Mouse (Mus musculus) ES-E14 (cell line): ENCODE results near the gene Hsd3b2. TPM values are rescaled to one million over a fixed set of nuclear protein-coding genes. Genes with fewer than 3 reads are reported as not detected.
A peak's percentile ranks its signal among the peaks of the same experiment; 100 is the strongest.

Experiments used
- DNase-seq: peaks from one replicate; pipeline ENCODE4 v3.0.0-alpha.2; 2013; ENCODE audit warnings: low read depth, low spot score
- H3K27ac ChIP-seq: 2 replicates; pipeline ENCODE4 v1.5.1; 2012; ENCODE audit warnings: low read depth, mild to moderate bottlenecking, low read length, moderate library complexity, mixed read lengths; ENCODE audit not compliant: poor library complexity, insufficient read depth, severe bottlenecking
- H3K36me3 ChIP-seq: 2 replicates; pipeline ENCODE4 v1.6.1; 2012; ENCODE audit warnings: mild to moderate bottlenecking, low read length, moderate library complexity, mixed read lengths; ENCODE audit not compliant: control insufficient read depth, poor library complexity, insufficient read depth, severe bottlenecking
- H3K4me1 ChIP-seq, 2 experiments: fragments of 150-350 bp in 1 of 2; sonication (generic) in 1 of 2; 2 replicates each; pipeline ENCODE4 v1.6.1; 2012; ENCODE audit warnings: low read length in 2 of 2, mild to moderate bottlenecking in 1 of 2, mixed read lengths in 1 of 2; ENCODE audit not compliant: control insufficient read depth in 2 of 2, insufficient read depth in 2 of 2, poor library complexity in 1 of 2
- H3K4me3 ChIP-seq, 2 experiments: fragments of 150-350 bp in 1 of 2; sonication (generic) in 1 of 2; 2 replicates each; pipeline ENCODE4 v1.5.1; 2012; ENCODE audit warnings: low read length in 2 of 2, low read depth in 1 of 2, mild to moderate bottlenecking in 1 of 2, mixed read lengths in 1 of 2; ENCODE audit not compliant: insufficient read depth in 1 of 2, poor library complexity in 1 of 2, severe bottlenecking in 1 of 2
- H3K9ac ChIP-seq: 2 replicates; pipeline ENCODE4 v1.6.1; 2012; ENCODE audit warnings: low read depth, mild to moderate bottlenecking, low read length, mixed read lengths; ENCODE audit not compliant: poor library complexity, insufficient read depth, severe bottlenecking
- H3K9me3 ChIP-seq: fragments of 150-350 bp; sonication (generic); 2 replicates; pipeline ENCODE4 v1.6.1; 2012; ENCODE audit warnings: low read depth, mild to moderate bottlenecking, low read length; ENCODE audit not compliant: control insufficient read depth, insufficient read depth
- CHD2 ChIP-seq: IDR thresholded peaks from 2 replicates; pipeline ENCODE4 v1.6.1; 2014; ENCODE audit warnings: mild to moderate bottlenecking, low read depth, low read length, inconsistent platforms
- HCFC1 ChIP-seq: IDR thresholded peaks from 2 replicates; pipeline ENCODE4 v1.6.1; 2012; ENCODE audit warnings: low read length, inconsistent platforms, borderline replicate concordance; ENCODE audit not compliant: insufficient read depth
- MAFK ChIP-seq: IDR thresholded peaks from 2 replicates; pipeline ENCODE4 v1.6.1; 2014; ENCODE audit warnings: mild to moderate bottlenecking, low read depth, low read length, inconsistent platforms; ENCODE audit not compliant: insufficient read depth
- ZC3H11A ChIP-seq: IDR thresholded peaks from 2 replicates; pipeline ENCODE4 v1.6.1; 2012; ENCODE audit warnings: low read depth, mild to moderate bottlenecking, inconsistent platforms, low read length, borderline replicate concordance
- ZNF384 ChIP-seq: IDR thresholded peaks from 2 replicates; pipeline ENCODE4 v1.6.1; 2012; ENCODE audit warnings: low read depth, low read length, inconsistent platforms
- in situ Hi-C, 2 experiments: fragments of 600-800 bp; cut with MboI; formaldehyde crosslinking; loops; one replicate each; pipeline ENCODE4 v1.15.1; 2025; ENCODE audit warnings: low sequenced_read_pairs in 2 of 2, inconsistent platforms in 1 of 2; ENCODE audit not compliant: unreplicated experiment in 2 of 2
- total RNA-seq: library from RNA; depleted of rRNA; stranded (reverse); fragments of 300-350 nt; gene quantifications from 2 replicates; pipeline ENCODE4 v1.2.3, GENCODE M21; 2012

Gene Hsd3b2
- total RNA-seq, 1 experiment: 0.27 TPM

- H3K27ac ChIP-seq: peak overlapping the region; percentile 58
- H3K9me3 ChIP-seq: no peaks in the 10 kb centered on the region
- no peak overlapping the region for H3K4me3 ChIP-seq
- in situ Hi-C loops: no loop called here
- TF ChIP-seq ZC3H11A (no peak), MAFK (no peak), HCFC1 (no peak), ZNF384 (no peak), CHD2 (no peak)
- no peak overlapping the region for H3K9ac ChIP-seq
- no peaks in the 10 kb centered on the region for H3K36me3 ChIP-seq
- DNase-seq: peak; percentile 42
- H3K4me1 ChIP-seq: peaks cover 0 to 1% of the 10 kb centered on the region in 2 experiments; a peak in 1 of 4 replicates
These were observed 10.0 kb upstream of the Hsd3b2 start for GRCm38 (mm10) chr3:98734340-98734739.

- no peak for DNase-seq
- no peak overlapping the region for H3K4me3 ChIP-seq
- no peaks in the 10 kb centered on the region for H3K36me3 ChIP-seq
- no peak overlapping the region for H3K27ac ChIP-seq
- in situ Hi-C loops: no loop called here
- no peaks in the 10 kb centered on the region for H3K9me3 ChIP-seq
- H3K9ac ChIP-seq: no peak overlapping the region
- H3K4me1 ChIP-seq: peaks cover 0 to 1% of the 10 kb centered on the region in 2 experiments; a peak in 1 of 4 replicates
- TF ChIP-seq CHD2: no peak
- TF ChIP-seq HCFC1: no peak
- no peak for TF ChIP-seq MAFK
- no peak for TF ChIP-seq ZC3H11A
- no peak for TF ChIP-seq ZNF384
These were observed 9.4 kb upstream of the Hsd3b2 start for GRCm38 (mm10) chr3:98733724-98734123.

GRCm38 (mm10) chr3:98726281-98726680 is 1.9 kb upstream of the Hsd3b2 start:
- H3K27ac ChIP-seq: no peak overlapping the region
- no peaks in the 10 kb centered on the region for H3K4me1 ChIP-seq
- H3K9me3 ChIP-seq: no peaks in the 10 kb centered on the region
- in situ Hi-C loops: no loop called here
- H3K9ac ChIP-seq: no peak overlapping the region
- no peak for DNase-seq
- TF ChIP-seq ZC3H11A: no peak
- no peak for TF ChIP-seq CHD2
- H3K4me3 ChIP-seq: no peak overlapping the region
- no peaks in the 10 kb centered on the region for H3K36me3 ChIP-seq

GRCm38 (mm10) chr3:98720740-98721139 is 3.6 kb downstream of the Hsd3b2 start:
- H3K27ac ChIP-seq: no peak overlapping the region
- TF ChIP-seq CHD2 (no peak), ZC3H11A (no peak), MAFK (no peak), HCFC1 (no peak), ZNF384 (no peak)
- no peak overlapping the region for H3K9ac ChIP-seq
- in situ Hi-C loops: no loop called here
- no peak for DNase-seq
- no peaks in the 10 kb centered on the region for H3K36me3 ChIP-seq
- H3K9me3 ChIP-seq: no peaks in the 10 kb centered on the region
- H3K4me1 ChIP-seq: no peaks in the 10 kb centered on the region
- no peak overlapping the region for H3K4me3 ChIP-seq

- no peak for TF ChIP-seq HCFC1
- no peak for TF ChIP-seq CHD2
- no peak for TF ChIP-seq ZC3H11A
- no peak for TF ChIP-seq MAFK
- no peak for TF ChIP-seq ZNF384
- no peaks in the 10 kb centered on the region for H3K4me1 ChIP-seq
- no peaks in the 10 kb centered on the region for H3K36me3 ChIP-seq
- no peak overlapping the region for H3K9ac ChIP-seq
- no peak overlapping the region for H3K27ac ChIP-seq
- no peaks in the 10 kb centered on the region for H3K9me3 ChIP-seq
- DNase-seq: no peak
- in situ Hi-C loops: no loop called here
- no peak overlapping the region for H3K4me3 ChIP-seq
These were observed 41.9 kb downstream of the Hsd3b2 start for GRCm38 (mm10) chr3:98682401-98682800.
